Mouse (Mus musculus) heart, adult 2 months (tissue): ENCODE measurements around the gene Tmem160. TPM values are rescaled to one million over a fixed set of nuclear protein-coding genes. Genes with fewer than 3 reads are reported as not detected.

ENCODE experiments used
- DNase-seq, 2 experiments: peaks; one replicate each; pipeline ENCODE4 v3.0.0; 2021
- H3K27ac ChIP-seq: fragments of 200-600 bp; 2 replicates; pipeline ENCODE4 v1.8.1; 2022
- H3K27me3 ChIP-seq: fragments of 200-500 bp; 2 replicates; pipeline ENCODE4 v1.6.1; 2012; ENCODE audit warnings: mild to moderate bottlenecking, low read length, inconsistent platforms, mixed read lengths; ENCODE audit not compliant: control insufficient read depth, insufficient read depth
- H3K36me3 ChIP-seq: fragments of 200-500 bp; 2 replicates; pipeline ENCODE4 v1.6.1; 2012; ENCODE audit warnings: low read length, inconsistent platforms; ENCODE audit not compliant: control insufficient read depth, insufficient read depth
- H3K4me1 ChIP-seq: fragments of 200-500 bp; 2 replicates; pipeline ENCODE4 v1.6.1; 2011; ENCODE audit warnings: low read length; ENCODE audit not compliant: control insufficient read depth, insufficient read depth
- H3K4me3 ChIP-seq: fragments of 200-600 bp; 2 replicates; pipeline ENCODE4 v1.8.1; 2022
- H3K79me2 ChIP-seq: fragments of 200-500 bp; replicated peaks from 2 replicates; pipeline ENCODE4 v1.6.1; 2012; ENCODE audit warnings: mild to moderate bottlenecking, inconsistent platforms, low read length, moderate library complexity, mixed read lengths; ENCODE audit not compliant: control insufficient read depth, insufficient read depth
- H3K9ac ChIP-seq: fragments of 200-500 bp; 2 replicates; pipeline ENCODE4 v1.6.1; 2012; ENCODE audit warnings: low read depth, mild to moderate bottlenecking, control low read depth, inconsistent platforms, low read length, mixed read lengths
- CTCF ChIP-seq: fragments of 200-600 bp; IDR thresholded peaks from 2 replicates; pipeline ENCODE4 v1.8.1; 2022; ENCODE audit warnings: antibody characterized with exemption, mild to moderate bottlenecking, moderate library complexity
- EP300 ChIP-seq: fragments of 200-500 bp; IDR thresholded peaks from 2 replicates; pipeline ENCODE4 v1.6.1; 2011; ENCODE audit warnings: low read depth, low read length, control low read depth; ENCODE audit not compliant: insufficient read depth
- POLR2A ChIP-seq: fragments of 200-500 bp; IDR thresholded peaks from 2 replicates; pipeline ENCODE4 v1.6.1; 2011; ENCODE audit warnings: mild to moderate bottlenecking, low read depth, low read length, control low read depth; ENCODE audit not compliant: insufficient read depth
- WGBS: fragments of 180-500 bp; shearing (Covaris S2); methylation state at CpG from one replicate; pipeline ENCODE4 v1.1.7; 2018; 5-methylcytosine and 5-hydroxymethylcytosine counted together
- intact Hi-C: fragments of 180-260 bp; cut with DNase I; formaldehyde crosslinking; loops from one replicate; pipeline ENCODE4 v1.15.1; 2025
- long read RNA-seq: library from polyadenylated mRNA; stranded (forward); transcript quantifications from one replicate; pipeline ENCODE4 v2.0.0, GENCODE M21; 2021
- polyA plus RNA-seq: library from polyadenylated mRNA; depleted of rRNA; stranded (reverse); fragments of >200 nt; gene quantifications from 2 replicates; pipeline ENCODE4 v1.2.3, GENCODE M21; 2012; rRNA removed
- total RNA-seq, 2 experiments: library from RNA; stranded (reverse); gene quantifications; 2 replicates each; pipeline ENCODE4 v1.2.3; 2021

The Tmem160 gene
- 10 to 100 TPM; 82.9 to 88.2 TPM for total RNA-seq
- 109 and 140 TPM in 2 replicates for polyA plus RNA-seq
- long read RNA-seq, transcript Tmem160-201 (3 exons, 815 nt): major isoform, 64 of 154 reads
- long read RNA-seq, partial matches to known transcripts: 90 of 154 reads
- long read RNA-seq, other reads (novel, unspliced or antisense): 0 of 154 reads

GRCm38 (mm10) chr7:16452587-16453073, at the start of gene Tmem160:
Gene Tmem160, plus strand, starts transcription at chr7:16452779.
- Histone ChIP-seq H3K36me3 (no peaks in the 10 kb centered on the region), H3K79me2 (no peaks in the 10 kb centered on the region), H3K4me3 (peak within 1 kb of the TSS; percentile 70), H3K27me3 (no peaks in the 10 kb centered on the region), H3K4me1 (peaks cover 2% of the 10 kb centered on the region), H3K9ac (peak within 1 kb of the TSS; percentile 79), H3K27ac (peak within 1 kb of the TSS; percentile 74)
- intact Hi-C loops: loop anchor here (2.0 to 10.0 kb wide), 2 partner anchors 54 to 138 kb away; no protein-coding TSS in a partner anchor
- WGBS: 2% methylated on average over 29 of the region's 30 CpGs
- peak; percentile 89 to 94 for DNase-seq
- TF ChIP-seq POLR2A: no peak

- TF ChIP-seq EP300 (0 out of 2 replicates have a peak, but pooled peaks have one; percentile 9), POLR2A (0 out of 2 replicates have a peak, but pooled peaks have one; percentile 4), CTCF (no peak)
- Histone ChIP-seq H3K9ac (peak overlapping the region; percentile 74), H3K27me3 (no peaks in the 10 kb centered on the region), H3K79me2 (no peaks in the 10 kb centered on the region; the same call in 1 of the 2 replicates), H3K4me3 (peak overlapping the region; percentile 86), H3K27ac (peak overlapping the region; percentile 100), H3K4me1 (peaks cover 27% of the 10 kb centered on the region), H3K36me3 (peaks cover 19% of the 10 kb centered on the region)
- DNase-seq: peak; percentile 52 to 56
- WGBS: 14% methylated on average over 21 of the region's 21 CpGs
- intact Hi-C loops: loop anchor here (10.0 kb wide), 1 partner anchor 652 kb away; no protein-coding TSS in a partner anchor
Measured at GRCm38 (mm10) chr7:16402968-16403948, 49.3 kb upstream of the Tmem160 start.

- no peak for TF ChIP-seq POLR2A
- TF ChIP-seq CTCF: no peak
- TF ChIP-seq EP300: no peak
- intact Hi-C loops: loop anchor here (10.0 kb wide), 1 partner anchor 650 kb away; no protein-coding TSS in a partner anchor
- Histone ChIP-seq H3K4me3 (no peak overlapping the region), H3K79me2 (no peaks in the 10 kb centered on the region; the same call in 1 of the 2 replicates), H3K36me3 (peaks cover 19% of the 10 kb centered on the region), H3K4me1 (peaks cover 25% of the 10 kb centered on the region), H3K27me3 (no peaks in the 10 kb centered on the region), H3K27ac (peak overlapping the region; percentile 100), H3K9ac (peak overlapping the region; percentile 40)
- WGBS: 40% methylated on average over 3 of the region's 3 CpGs
- DNase-seq: no peak
Measured at GRCm38 (mm10) chr7:16404315-16405072, 48.1 kb upstream of the Tmem160 start.

- peak overlapping the region; percentile 40 for H3K9ac ChIP-seq
- H3K27ac ChIP-seq: peak overlapping the region; percentile 100
- H3K79me2 ChIP-seq: no peaks in the 10 kb centered on the region; the same call in 1 of the 2 replicates
- H3K4me1 ChIP-seq: peaks cover 25% of the 10 kb centered on the region
- H3K27me3 ChIP-seq: no peaks in the 10 kb centered on the region
- 1% methylated on average over 2 of the region's 2 CpGs for WGBS
- intact Hi-C loops: loop anchor here (10.0 kb wide), 1 partner anchor 650 kb away; no protein-coding TSS in a partner anchor
- TF ChIP-seq CTCF (no peak), POLR2A (peak; percentile 96), EP300 (peak; percentile 88; the same call in 1 of the 2 replicates)
- no peak overlapping the region for H3K4me3 ChIP-seq
- H3K36me3 ChIP-seq: peaks cover 19% of the 10 kb centered on the region
- peak; percentile 78 to 81 for DNase-seq
Measured at GRCm38 (mm10) chr7:16405073-16405455, 47.5 kb upstream of the Tmem160 start.

- peak overlapping the region; percentile 100 for H3K27ac ChIP-seq
- peak; percentile 80 to 86 for DNase-seq
- 13% methylated on average over 11 of the region's 11 CpGs for WGBS
- H3K27me3 ChIP-seq: no peaks in the 10 kb centered on the region
- TF ChIP-seq EP300 (peak; percentile 66), POLR2A (peak; percentile 72), CTCF (no peak)
- peaks cover 25% of the 10 kb centered on the region for H3K4me1 ChIP-seq
- no peaks in the 10 kb centered on the region; the same call in 1 of the 2 replicates for H3K79me2 ChIP-seq
- peaks cover 19% of the 10 kb centered on the region for H3K36me3 ChIP-seq
- intact Hi-C loops: loop anchor here (10.0 kb wide), 1 partner anchor 649 kb away; no protein-coding TSS in a partner anchor
- peak overlapping the region; percentile 45 for H3K9ac ChIP-seq
- H3K4me3 ChIP-seq: no peak overlapping the region; the same call in 1 of the 2 replicates
Measured at GRCm38 (mm10) chr7:16405516-16406351, 46.8 kb upstream of the Tmem160 start.
